Mouse (Mus musculus): ENCODE measurements around the gene Ube2z.

The Ube2z gene

GRCm38 (mm10) chr11:96064521-96065214 is 520 bp downstream of the Ube2z start:
- DNase-seq (ENCODE audit: inconsistent age in 2 of 2, low spot score in 1 of 2) = peak in 1 of 2 experiments; percentile 47

- no peak for DNase-seq (ENCODE audit: inconsistent age in 2 of 2, low spot score in 1 of 2)
These were observed 6.9 kb downstream of the Ube2z start for GRCm38 (mm10) chr11:96058309-96058708.

GRCm38 (mm10) chr11:96050854-96051253 is 14.3 kb downstream of the Ube2z start:
- no peak for DNase-seq (ENCODE audit: inconsistent age in 2 of 2, low spot score in 1 of 2)

- no peak for DNase-seq (ENCODE audit: inconsistent age in 2 of 2, low spot score in 1 of 2)
These were observed 15.2 kb downstream of the Ube2z start for GRCm38 (mm10) chr11:96049939-96050338.

- no peak for DNase-seq (ENCODE audit: inconsistent age in 2 of 2, low spot score in 1 of 2)
These were observed 17.5 kb downstream of the Ube2z start for GRCm38 (mm10) chr11:96047469-96048373.

GRCm38 (mm10) chr11:96046793-96047192 is 18.4 kb downstream of the Ube2z start:
- DNase-seq (ENCODE audit: inconsistent age in 2 of 2, low spot score in 1 of 2) = no peak

GRCm38 (mm10) chr11:96046028-96046427 is 19.2 kb downstream of the Ube2z start:
- no peak for DNase-seq (ENCODE audit: inconsistent age in 2 of 2, low spot score in 1 of 2)

- DNase-seq (ENCODE audit: inconsistent age in 2 of 2, low spot score in 1 of 2) = no peak
These were observed 20.2 kb downstream of the Ube2z start for GRCm38 (mm10) chr11:96044803-96045567.

GRCm38 (mm10) chr11:96038560-96038959 is 26.6 kb downstream of the Ube2z start:
- DNase-seq (ENCODE audit: inconsistent age in 2 of 2, low spot score in 1 of 2) = no peak

- no peak for DNase-seq (ENCODE audit: inconsistent age in 2 of 2, low spot score in 1 of 2)
These were observed 27.7 kb downstream of the Ube2z start for GRCm38 (mm10) chr11:96037499-96037898.

- no peak for DNase-seq (ENCODE audit: inconsistent age in 2 of 2, low spot score in 1 of 2)
These were observed 30.1 kb downstream of the Ube2z start for GRCm38 (mm10) chr11:96035133-96035532.

GRCm38 (mm10) chr11:96034596-96035052 is 30.6 kb downstream of the Ube2z start, which contains the start of gene Snf8:
Snf8 (plus strand) TSS chr11:96034885.
- peak; percentile 94 to 98 for DNase-seq (ENCODE audit: inconsistent age in 2 of 2, low spot score in 1 of 2)

GRCm38 (mm10) chr11:96034116-96034515 is 31.1 kb downstream of the Ube2z start:
- DNase-seq (ENCODE audit: inconsistent age in 2 of 2, low spot score in 1 of 2) = no peak

- no peak for DNase-seq (ENCODE audit: inconsistent age in 2 of 2, low spot score in 1 of 2)
These were observed 31.9 kb downstream of the Ube2z start for GRCm38 (mm10) chr11:96033264-96033663.

- DNase-seq (ENCODE audit: inconsistent age in 2 of 2, low spot score in 1 of 2) = no peak
These were observed 33.5 kb downstream of the Ube2z start for GRCm38 (mm10) chr11:96031701-96032100.

- DNase-seq (ENCODE audit: inconsistent age in 2 of 2, low spot score in 1 of 2) = no peak
These were observed 34.6 kb downstream of the Ube2z start for GRCm38 (mm10) chr11:96030571-96030970.

- DNase-seq (ENCODE audit: inconsistent age in 2 of 2, low spot score in 1 of 2) = peak in 1 of 2 experiments; percentile 13
These were observed 37.1 kb downstream of the Ube2z start for GRCm38 (mm10) chr11:96028130-96028529.

- peak in 1 of 2 experiments; percentile 57 for DNase-seq (ENCODE audit: inconsistent age in 2 of 2, low spot score in 1 of 2)
These were observed 44.6 kb downstream of the Ube2z start for GRCm38 (mm10) chr11:96020622-96021021.

GRCm38 (mm10) chr11:96017941-96018351 is 47.2 kb downstream of the Ube2z start:
- DNase-seq (ENCODE audit: inconsistent age in 2 of 2, low spot score in 1 of 2) = peak; percentile 89 to 91

GRCm38 (mm10) chr11:96015421-96015820 is 49.8 kb downstream of the Ube2z start:
- DNase-seq (ENCODE audit: inconsistent age in 2 of 2, low spot score in 1 of 2) = no peak

- no peak for DNase-seq (ENCODE audit: inconsistent age in 2 of 2, low spot score in 1 of 2)
These were observed 53.2 kb downstream of the Ube2z start for GRCm38 (mm10) chr11:96011982-96012381.

Data from adrenal gland, adult (tissue).